Mouse (Mus musculus) ES-Bruce4 (cell line): Measurements from ENCODE around the gene Tgfbr3. TPM values are rescaled to one million over a fixed set of nuclear protein-coding genes. Genes with fewer than 3 reads are reported as not detected.
"Not testable (repeated sequence)": the region's sequence is repeated elsewhere in the genome, so short reads cannot be mapped to it uniquely, and the experiment has no call there.

Experiments
- H3K27ac ChIP-seq: 2 replicates; pipeline ENCODE4 v1.5.1; 2012; ENCODE audit warnings: low read length, inconsistent platforms; ENCODE audit not compliant: insufficient read depth
- H3K27me3 ChIP-seq: 2 replicates; pipeline ENCODE4 v1.6.1; 2012; ENCODE audit warnings: mild to moderate bottlenecking, low read length, inconsistent platforms; ENCODE audit not compliant: control insufficient read depth, poor library complexity, insufficient read depth, severe bottlenecking
- H3K36me3 ChIP-seq: 2 replicates; pipeline ENCODE4 v1.6.1; 2012; ENCODE audit warnings: inconsistent platforms, mild to moderate bottlenecking, low read length, moderate library complexity; ENCODE audit not compliant: control insufficient read depth, poor library complexity, insufficient read depth, severe bottlenecking
- H3K4me1 ChIP-seq: one replicate; pipeline ENCODE4 v1.8.1; 2011; ENCODE audit warnings: low read length; ENCODE audit not compliant: control insufficient read depth, insufficient read depth
- H3K4me3 ChIP-seq: 2 replicates; pipeline ENCODE4 v1.5.1; 2011; ENCODE audit warnings: low read depth, mild to moderate bottlenecking, low read length
- H3K9ac ChIP-seq: 2 replicates; pipeline ENCODE4 v1.6.1; 2012; ENCODE audit warnings: low read depth, mild to moderate bottlenecking, inconsistent platforms; ENCODE audit not compliant: poor library complexity, severe bottlenecking
- H3K9me3 ChIP-seq: replicated peaks from 2 replicates; pipeline ENCODE4 v1.6.1; 2012; ENCODE audit warnings: mild to moderate bottlenecking, low read length, inconsistent platforms; ENCODE audit not compliant: control insufficient read depth, poor library complexity, insufficient read depth, severe bottlenecking
- CTCF ChIP-seq: IDR thresholded peaks from one replicate; pipeline ENCODE4 v1.8.1; 2011; ENCODE audit warnings: low read depth, low read length
- EP300 ChIP-seq: IDR thresholded peaks from 2 replicates; pipeline ENCODE4 v1.6.1; 2011; ENCODE audit warnings: low read depth, low read length; ENCODE audit not compliant: insufficient read depth
- POLR2A ChIP-seq: IDR thresholded peaks from one replicate; pipeline ENCODE4 v1.8.1; 2011; ENCODE audit warnings: low read length; ENCODE audit not compliant: insufficient read depth
- polyA plus RNA-seq: library from polyadenylated mRNA; stranded (reverse); fragments of >200 nt; gene quantifications from 2 replicates; pipeline ENCODE4 v1.2.4, GENCODE M21; 2011; ENCODE audit warnings: low read depth; ENCODE audit not compliant: missing spikeins, insufficient read depth, insufficient read length

The Tgfbr3 gene
- polyA plus RNA-seq, 1 experiment = 8.8 TPM

- Histone ChIP-seq H3K27me3 (no peaks in the 10 kb centered on the region), H3K4me3 (no peak overlapping the region), H3K9ac (no peak overlapping the region), H3K27ac (no peak overlapping the region), H3K4me1 (peaks cover 2% of the 10 kb centered on the region), H3K36me3 (no peaks in the 10 kb centered on the region), H3K9me3 (no peaks in the 10 kb centered on the region)
- no peak for TF ChIP-seq EP300
- no peak for TF ChIP-seq POLR2A
- TF ChIP-seq CTCF = no peak
These were observed 40.7 kb downstream of the Tgfbr3 start for GRCm38 (mm10) chr5:107248732-107249131.

DNA sequence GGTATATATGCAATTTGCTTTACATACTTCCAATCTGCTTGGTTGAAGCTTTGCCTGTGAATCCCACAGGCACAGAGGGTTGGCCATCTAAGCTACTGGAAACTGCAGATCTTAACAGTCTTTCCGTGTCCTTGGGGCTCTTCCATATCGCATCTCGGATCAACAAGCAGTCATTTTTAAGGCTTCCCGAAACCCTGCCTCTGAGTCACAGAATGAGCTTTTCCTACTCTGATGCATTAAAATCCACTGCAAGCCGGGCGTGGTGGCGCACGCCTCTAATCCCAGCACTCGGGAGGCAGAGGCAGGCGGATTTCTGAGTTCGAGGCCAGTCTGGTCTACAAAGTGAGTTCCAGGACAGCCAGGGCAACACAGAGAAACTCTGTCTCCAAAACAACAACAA, 41.1 kb downstream of the Tgfbr3 start:
- H3K9me3 ChIP-seq, H3K27me3 ChIP-seq, H3K4me3 ChIP-seq, H3K9ac ChIP-seq, H3K4me1 ChIP-seq, H3K36me3 ChIP-seq, H3K27ac ChIP-seq: not testable (repeated sequence)

GRCm38 (mm10) chr5:107247786-107248185, 41.6 kb downstream of the Tgfbr3 start:
- H3K27me3 ChIP-seq = no peaks in the 10 kb centered on the region
- H3K4me3 ChIP-seq = no peak overlapping the region
- H3K4me1 ChIP-seq = peaks cover 2% of the 10 kb centered on the region

GRCm38 (mm10) chr5:107243445-107243844, 46.0 kb downstream of the Tgfbr3 start:
- H3K36me3 ChIP-seq = no peaks in the 10 kb centered on the region
- no peak overlapping the region for H3K4me3 ChIP-seq
- no peak overlapping the region for H3K27ac ChIP-seq
- no peak for TF ChIP-seq EP300
- TF ChIP-seq POLR2A = no peak
- no peak for TF ChIP-seq CTCF
- no peaks in the 10 kb centered on the region for H3K27me3 ChIP-seq
- H3K9ac ChIP-seq = no peak overlapping the region
- no peaks in the 10 kb centered on the region for H3K4me1 ChIP-seq
- no peaks in the 10 kb centered on the region for H3K9me3 ChIP-seq

More at GRCm38 (mm10) chr5:107247786-107248185, 41.6 kb downstream of the Tgfbr3 start:
- Histone ChIP-seq H3K27ac (no peak overlapping the region), H3K9me3 (no peaks in the 10 kb centered on the region), H3K9ac (no peak overlapping the region), H3K36me3 (no peaks in the 10 kb centered on the region)
- TF ChIP-seq CTCF = no peak
- no peak for TF ChIP-seq EP300
- no peak for TF ChIP-seq POLR2A

DNA sequence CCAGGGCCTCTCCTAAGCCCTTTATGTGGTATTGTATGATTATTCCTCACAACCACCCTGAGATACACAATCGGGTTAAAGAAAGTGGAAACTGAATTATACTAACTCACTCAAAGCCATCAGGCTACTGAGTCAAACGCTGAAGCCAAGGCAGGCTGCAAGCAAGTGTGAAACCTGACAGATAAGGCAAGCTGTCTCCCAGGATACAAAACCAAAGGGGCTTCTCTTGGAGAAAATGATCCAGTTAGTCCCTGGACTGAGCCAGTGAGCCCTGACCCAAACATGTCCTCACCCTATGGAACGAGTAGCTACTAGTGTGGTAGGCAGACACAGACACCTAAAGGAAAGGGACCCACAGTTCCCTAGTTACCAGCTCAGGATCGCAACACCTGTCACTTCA, 46.4 kb downstream of the Tgfbr3 start:
- Histone ChIP-seq H3K4me3 (no peak overlapping the region), H3K27me3 (no peaks in the 10 kb centered on the region), H3K36me3 (no peaks in the 10 kb centered on the region), H3K4me1 (no peaks in the 10 kb centered on the region), H3K9ac (no peak overlapping the region), H3K27ac (no peak overlapping the region), H3K9me3 (no peaks in the 10 kb centered on the region)
- no peak for TF ChIP-seq POLR2A
- no peak for TF ChIP-seq CTCF
- no peak for TF ChIP-seq EP300

DNA sequence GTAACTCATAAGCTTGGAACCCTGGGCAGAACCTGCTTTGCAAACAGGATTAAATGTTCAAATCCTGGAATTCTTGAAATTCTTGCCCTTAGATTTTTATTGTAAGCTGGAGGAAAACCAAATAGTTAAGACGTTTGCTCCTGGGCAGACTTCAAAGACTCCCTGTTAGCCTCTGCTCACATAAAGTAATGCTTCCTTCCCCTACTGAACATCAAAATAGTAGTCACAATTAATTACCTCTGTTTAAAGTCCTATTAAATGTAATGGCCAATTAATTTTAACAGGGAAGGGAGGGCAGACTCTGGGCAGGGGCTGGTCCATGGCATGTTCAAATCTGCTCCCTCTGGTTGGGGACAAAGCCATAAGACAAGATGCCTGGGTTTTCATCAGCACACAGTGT, 49.2 kb downstream of the Tgfbr3 start:
- H3K9me3 ChIP-seq = no peaks in the 10 kb centered on the region
- no peaks in the 10 kb centered on the region for H3K27me3 ChIP-seq
- no peak for TF ChIP-seq CTCF
- no peak for TF ChIP-seq EP300
- TF ChIP-seq POLR2A = no peak
- no peak overlapping the region for H3K27ac ChIP-seq
- H3K9ac ChIP-seq = no peak overlapping the region
- no peaks in the 10 kb centered on the region for H3K36me3 ChIP-seq
- no peaks in the 10 kb centered on the region for H3K4me1 ChIP-seq
- H3K4me3 ChIP-seq = no peak overlapping the region
